Mouse (Mus musculus) midbrain, embryonic 16.5 days (tissue): Measurements from ENCODE around the gene Kiss1. TPM values are rescaled to one million over a fixed set of nuclear protein-coding genes. Genes with fewer than 3 reads are reported as not detected.

Experiments
- ATAC-seq: fragments of 200-750 bp; cut with Nextera tagmentation; 2 replicates; pipeline ENCODE4 v1.8.0; 2017; ENCODE audit warnings: moderate TSS enrichment
- H3K27ac ChIP-seq: fragments of 300-500 bp; sonication (generic); 2 replicates; pipeline ENCODE4 v1.5.1; 2014; ENCODE audit warnings: mild to moderate bottlenecking, low read length, mixed read lengths
- H3K27me3 ChIP-seq: fragments of 300-500 bp; sonication (generic); 2 replicates; pipeline ENCODE4 v1.6.1; 2014; ENCODE audit warnings: low read depth, low read length, mixed read lengths; ENCODE audit not compliant: control insufficient read depth, insufficient read depth
- H3K36me3 ChIP-seq: fragments of 300-500 bp; sonication (generic); 2 replicates; pipeline ENCODE4 v1.6.1; 2014; ENCODE audit warnings: mild to moderate bottlenecking, low read length, moderate library complexity, mixed read lengths; ENCODE audit not compliant: control insufficient read depth, insufficient read depth
- H3K4me1 ChIP-seq: fragments of 300-500 bp; sonication (generic); 2 replicates; pipeline ENCODE4 v1.6.1; 2014; ENCODE audit warnings: mild to moderate bottlenecking, low read length, mixed read lengths; ENCODE audit not compliant: control insufficient read depth, insufficient read depth
- H3K4me2 ChIP-seq: fragments of 300-500 bp; sonication (generic); 2 replicates; pipeline ENCODE4 v1.6.1; 2014; ENCODE audit warnings: mild to moderate bottlenecking, low read length, mixed read lengths
- H3K4me3 ChIP-seq: fragments of 300-500 bp; sonication (generic); 2 replicates; pipeline ENCODE4 v1.5.1; 2014; ENCODE audit warnings: low read depth, mild to moderate bottlenecking, low read length, moderate library complexity, mixed read lengths
- H3K9ac ChIP-seq: fragments of 300-500 bp; sonication (generic); 2 replicates; pipeline ENCODE4 v1.6.1; 2014; ENCODE audit warnings: low read depth, low read length, mixed read lengths
- H3K9me3 ChIP-seq: fragments of 300-500 bp; sonication (generic); replicated peaks from 2 replicates; pipeline ENCODE4 v1.6.1; 2014; ENCODE audit warnings: mild to moderate bottlenecking, low read length, mixed read lengths; ENCODE audit not compliant: control insufficient read depth, poor library complexity, severe bottlenecking
- WGBS: fragments of 180-500 bp; shearing (Covaris S2); extraction: QIAGEN DNeasy Blood & Tissue Kit; methylation state at CpG from one replicate; pipeline ENCODE4 v1.1.7; 2014; 5-methylcytosine and 5-hydroxymethylcytosine counted together
- polyA plus RNA-seq: library from polyadenylated mRNA; unstranded; fragments of >200 nt; fragmentation: Nextera tagmentation; extraction: Ambion mirVana; gene quantifications from 2 replicates; pipeline ENCODE4 v1.2.1, GENCODE M21; 2015

The Kiss1 gene
- polyA plus RNA-seq, 1 experiment from 2014 or later: not detected

- 90% methylated on average over 5 of the region's 5 CpGs for WGBS
- no peaks in the 10 kb centered on the region; the same call in 1 of the 2 replicates for H3K27me3 ChIP-seq
- no peak for ATAC-seq
Measured at GRCm38 (mm10) chr1:133362103-133362502, 40.4 kb downstream of the Kiss1 start.

GRCm38 (mm10) chr1:133363276-133364021 lies 41.8 kb downstream of the Kiss1 start, which contains the start of gene Etnk2:
Gene Etnk2, plus strand, starts transcription at chr1:133363572.
- peak within 1 kb of the TSS; percentile 68 for H3K4me2 ChIP-seq
- H3K4me1 ChIP-seq: peaks cover 7% of the 10 kb centered on the region; the same call in 1 of the 2 replicates
- peak within 1 kb of the TSS; percentile 50 for H3K27ac ChIP-seq
- WGBS: under 1% methylated on average over 52 of the region's 52 CpGs
- H3K27me3 ChIP-seq: no peaks in the 10 kb centered on the region; the same call in 1 of the 2 replicates
- H3K9me3 ChIP-seq: no peaks in the 10 kb centered on the region
- peak within 1 kb of the TSS; percentile 59 for H3K4me3 ChIP-seq
- H3K9ac ChIP-seq: peak within 1 kb of the TSS; percentile 80
- no peaks in the 10 kb centered on the region for H3K36me3 ChIP-seq
- peak; percentile 89 for ATAC-seq

More at GRCm38 (mm10) chr1:133362103-133362502, 40.4 kb downstream of the Kiss1 start:
- Histone ChIP-seq H3K9me3 (no peaks in the 10 kb centered on the region), H3K9ac (no peak overlapping the region), H3K27ac (no peak overlapping the region), H3K36me3 (no peaks in the 10 kb centered on the region), H3K4me2 (no peak overlapping the region), H3K4me1 (peaks cover 5% of the 10 kb centered on the region; the same call in 1 of the 2 replicates), H3K4me3 (no peak overlapping the region)

DNA sequence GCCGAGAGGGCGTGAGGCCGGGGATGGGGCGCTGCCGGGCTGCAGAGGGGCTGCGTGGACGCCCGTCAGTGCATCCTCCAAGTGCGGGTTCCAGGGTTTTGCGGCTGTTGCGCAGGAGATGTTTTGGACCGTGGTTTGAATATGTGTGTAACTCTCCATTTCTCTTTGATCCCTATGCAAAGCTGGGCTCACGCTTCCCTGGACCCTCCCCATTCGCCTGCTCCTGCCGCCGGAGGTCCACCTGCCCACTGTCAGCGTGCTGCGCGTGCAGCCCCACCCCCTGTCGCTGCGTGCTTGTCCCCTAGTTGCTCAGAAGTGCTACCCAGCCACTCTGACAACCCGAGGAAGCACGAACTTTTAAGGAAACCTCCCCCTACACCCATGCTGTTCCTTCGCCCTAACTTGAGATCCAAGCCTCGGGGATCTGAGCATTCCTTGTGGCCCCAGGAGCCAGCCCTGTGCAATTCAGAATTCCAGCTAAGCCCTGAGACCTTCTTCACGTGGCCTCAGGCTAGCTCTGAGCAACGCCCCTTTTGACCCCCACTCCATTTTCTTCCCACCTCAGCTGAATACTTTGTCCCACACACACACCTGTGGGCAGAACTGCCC lies 42.5 kb downstream of the Kiss1 start:
- peak; percentile 52 for ATAC-seq
- Histone ChIP-seq H3K27ac (peak overlapping the region; percentile 50), H3K9ac (peak overlapping the region; percentile 80), H3K4me1 (peaks cover 7% of the 10 kb centered on the region; the same call in 1 of the 2 replicates), H3K27me3 (no peaks in the 10 kb centered on the region; the same call in 1 of the 2 replicates), H3K9me3 (no peaks in the 10 kb centered on the region), H3K4me3 (peak overlapping the region; percentile 59), H3K36me3 (no peaks in the 10 kb centered on the region), H3K4me2 (peak overlapping the region; percentile 68)
- under 1% methylated on average over 27 of the region's 27 CpGs for WGBS

DNA sequence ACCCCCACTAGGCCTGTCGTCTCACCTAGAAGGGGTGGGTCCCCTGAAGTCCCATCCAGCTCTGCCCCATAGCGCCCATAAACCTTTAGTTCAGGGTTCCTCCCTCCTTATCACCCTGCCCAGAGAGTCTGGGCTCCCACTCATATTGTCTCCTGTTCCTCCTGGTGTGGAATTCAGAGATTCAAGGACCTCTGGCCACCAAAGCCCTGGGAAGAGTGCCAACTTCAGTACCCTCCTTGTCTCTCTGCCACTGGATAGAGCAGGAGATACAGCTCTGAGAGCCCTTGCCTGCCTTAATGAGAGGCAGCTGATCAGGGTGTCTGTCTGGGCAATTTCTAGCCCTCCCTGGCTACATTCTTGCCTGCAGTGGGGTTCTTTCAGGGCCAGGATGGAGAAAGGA lies 43.2 kb downstream of the Kiss1 start:
- Histone ChIP-seq H3K36me3 (no peaks in the 10 kb centered on the region), H3K27me3 (no peaks in the 10 kb centered on the region; the same call in 1 of the 2 replicates), H3K27ac (no peak overlapping the region), H3K4me1 (peaks cover 7% of the 10 kb centered on the region; the same call in 1 of the 2 replicates), H3K9me3 (no peaks in the 10 kb centered on the region), H3K4me3 (no peak overlapping the region), H3K4me2 (no peak overlapping the region; the same call in 1 of the 2 replicates), H3K9ac (no peak overlapping the region)
- no peak for ATAC-seq
- 46% methylated on average over 2 of the region's 2 CpGs for WGBS

GRCm38 (mm10) chr1:133366951-133367605 lies 45.4 kb downstream of the Kiss1 start:
- no peak overlapping the region for H3K4me3 ChIP-seq
- no peaks in the 10 kb centered on the region for H3K36me3 ChIP-seq
- H3K4me2 ChIP-seq: no peak overlapping the region
- 56% methylated on average over 10 of the region's 10 CpGs for WGBS
- no peak for ATAC-seq
- no peaks in the 10 kb centered on the region for H3K9me3 ChIP-seq
- no peak overlapping the region for H3K27ac ChIP-seq
- H3K27me3 ChIP-seq: no peaks in the 10 kb centered on the region; the same call in 1 of the 2 replicates
- H3K4me1 ChIP-seq: peaks cover 7% of the 10 kb centered on the region; the same call in 1 of the 2 replicates
- H3K9ac ChIP-seq: no peak overlapping the region

GRCm38 (mm10) chr1:133367606-133368488 lies 46.2 kb downstream of the Kiss1 start:
- no peaks in the 10 kb centered on the region for H3K9me3 ChIP-seq
- no peak overlapping the region for H3K27ac ChIP-seq
- peaks cover 7% of the 10 kb centered on the region; the same call in 1 of the 2 replicates for H3K4me1 ChIP-seq
- H3K9ac ChIP-seq: no peak overlapping the region
- no peaks in the 10 kb centered on the region; the same call in 1 of the 2 replicates for H3K27me3 ChIP-seq
- WGBS: 8% methylated on average over 8 of the region's 11 CpGs
- H3K4me3 ChIP-seq: no peak overlapping the region
- H3K36me3 ChIP-seq: no peaks in the 10 kb centered on the region
- ATAC-seq: no peak
- no peak overlapping the region for H3K4me2 ChIP-seq

DNA sequence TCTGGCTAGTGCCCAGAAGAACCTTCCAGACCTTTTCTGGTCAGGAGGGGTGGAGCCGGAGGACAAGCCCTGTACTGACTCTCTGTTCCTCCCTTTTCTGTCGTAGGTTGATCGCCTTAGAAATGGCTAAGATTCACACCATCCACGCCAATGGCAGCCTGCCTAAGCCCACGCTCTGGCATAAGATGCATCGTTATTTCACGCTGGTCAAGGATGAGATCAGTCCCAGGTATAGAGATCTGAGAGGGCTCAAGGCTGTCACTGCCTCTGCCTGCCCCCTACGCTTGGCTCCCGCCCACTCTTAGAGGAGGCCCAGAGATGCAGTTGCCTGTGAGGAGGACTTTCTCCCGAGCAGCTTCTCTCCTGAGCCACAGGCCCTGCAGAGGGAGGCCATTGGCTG lies 47.0 kb downstream of the Kiss1 start:
- no peak for ATAC-seq
- no peaks in the 10 kb centered on the region; the same call in 1 of the 2 replicates for H3K27me3 ChIP-seq
- 63% methylated on average over 10 of the region's 10 CpGs for WGBS
- H3K4me1 ChIP-seq: peaks cover 7% of the 10 kb centered on the region; the same call in 1 of the 2 replicates
- H3K4me2 ChIP-seq: no peak overlapping the region
- H3K4me3 ChIP-seq: no peak overlapping the region
- no peak overlapping the region for H3K27ac ChIP-seq
- H3K36me3 ChIP-seq: no peaks in the 10 kb centered on the region
- no peaks in the 10 kb centered on the region for H3K9me3 ChIP-seq
- H3K9ac ChIP-seq: no peak overlapping the region

DNA sequence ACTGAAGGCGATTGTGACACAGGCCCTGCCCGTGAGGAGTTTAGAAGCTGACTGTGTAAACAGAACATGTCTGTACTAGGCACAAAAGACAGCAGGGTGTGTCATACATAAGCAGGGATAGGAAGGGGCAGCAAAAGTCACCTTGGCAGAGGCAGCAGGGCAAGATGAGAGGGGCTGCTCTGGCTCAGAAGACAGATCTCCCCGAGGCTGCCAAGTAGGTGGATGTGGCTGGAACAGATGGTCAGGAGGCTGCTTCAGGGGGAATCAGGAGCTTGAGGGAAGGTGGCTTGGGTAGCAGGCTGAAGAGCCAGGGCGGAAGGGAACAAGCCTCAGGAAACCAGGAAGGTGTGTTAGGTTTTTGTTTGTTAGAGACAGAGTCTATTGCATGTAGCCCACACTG lies 48.7 kb downstream of the Kiss1 start:
- Histone ChIP-seq H3K4me1 (0 out of 2 replicates have a peak, but pooled peaks cover 2% of the 10 kb centered on the region), H3K4me3 (no peak overlapping the region), H3K27ac (no peak overlapping the region), H3K9me3 (no peaks in the 10 kb centered on the region), H3K9ac (no peak overlapping the region), H3K27me3 (no peaks in the 10 kb centered on the region; the same call in 1 of the 2 replicates), H3K4me2 (no peak overlapping the region), H3K36me3 (no peaks in the 10 kb centered on the region)
- 79% methylated on average over 4 of the region's 4 CpGs for WGBS
- ATAC-seq: no peak
